Mouse (Mus musculus) adrenal gland, adult (tissue): ENCODE measurements around the gene Msh5.
"Not testable (repeated sequence)": the region's sequence is repeated elsewhere in the genome, so short reads cannot be mapped to it uniquely, and the experiment has no call there.

Source experiments
- DNase-seq, 2 experiments: peaks; one replicate each; pipeline ENCODE4 v3.0.0; 2022 to 2023; ENCODE audit warnings: low spot score in 1 of 2; ENCODE audit not compliant: inconsistent age in 2 of 2

Gene Msh5

GRCm38 (mm10) chr17:35024691-35025488 is 21.7 kb downstream of the Msh5 start:
- no peak for DNase-seq

- DNase-seq, result no peak
These were observed 22.3 kb downstream of the Msh5 start for GRCm38 (mm10) chr17:35024261-35024660.

GRCm38 (mm10) chr17:35023756-35024155 is 22.8 kb downstream of the Msh5 start:
- DNase-seq, result no peak

- no peak for DNase-seq
These were observed 23.3 kb downstream of the Msh5 start for GRCm38 (mm10) chr17:35023221-35023620.

GRCm38 (mm10) chr17:35022541-35023060 is 23.9 kb downstream of the Msh5 start:
- DNase-seq, result no peak

- peak in 1 of 2 experiments; percentile 46 for DNase-seq
These were observed 24.6 kb downstream of the Msh5 start for GRCm38 (mm10) chr17:35021842-35022477.

GRCm38 (mm10) chr17:35021163-35021808 is 25.3 kb downstream of the Msh5 start:
- peak; percentile 84 to 95 for DNase-seq

GRCm38 (mm10) chr17:35020551-35020950 is 26.0 kb downstream of the Msh5 start:
- DNase-seq, result no peak

- no peak for DNase-seq
These were observed 26.7 kb downstream of the Msh5 start for GRCm38 (mm10) chr17:35019894-35020293.

GRCm38 (mm10) chr17:35018171-35018570 is 28.4 kb downstream of the Msh5 start:
- no peak for DNase-seq

- DNase-seq, result no peak
These were observed 28.9 kb downstream of the Msh5 start for GRCm38 (mm10) chr17:35017706-35018030.

- DNase-seq, result no peak
These were observed 29.5 kb downstream of the Msh5 start for GRCm38 (mm10) chr17:35016791-35017705.

- DNase-seq, result peak; percentile 64 to 74
These were observed 30.2 kb downstream of the Msh5 start, which contains the start of gene Vwa7 for GRCm38 (mm10) chr17:35016376-35016775. Gene Vwa7, plus strand, starts transcription at chr17:35016579.

GRCm38 (mm10) chr17:35015296-35015695 is 31.2 kb downstream of the Msh5 start:
- no peak for DNase-seq

GRCm38 (mm10) chr17:35013221-35013620 is 33.3 kb downstream of the Msh5 start:
- DNase-seq, result no peak

GRCm38 (mm10) chr17:35012430-35012829 is 34.1 kb downstream of the Msh5 start:
- no peak for DNase-seq

GRCm38 (mm10) chr17:35011440-35011839 is 35.1 kb downstream of the Msh5 start:
- DNase-seq, result no peak

GRCm38 (mm10) chr17:35009586-35009985 is 37.0 kb downstream of the Msh5 start:
- no peak for DNase-seq

- DNase-seq, result no peak
These were observed 39.1 kb downstream of the Msh5 start for GRCm38 (mm10) chr17:35007387-35007991.

- DNase-seq, result not testable (repeated sequence)
These were observed 40.6 kb downstream of the Msh5 start for GRCm38 (mm10) chr17:35005902-35006301.
